Comparison of ENCODE assay signal across 21 mouse cellular contexts in the genomic region with DNA sequence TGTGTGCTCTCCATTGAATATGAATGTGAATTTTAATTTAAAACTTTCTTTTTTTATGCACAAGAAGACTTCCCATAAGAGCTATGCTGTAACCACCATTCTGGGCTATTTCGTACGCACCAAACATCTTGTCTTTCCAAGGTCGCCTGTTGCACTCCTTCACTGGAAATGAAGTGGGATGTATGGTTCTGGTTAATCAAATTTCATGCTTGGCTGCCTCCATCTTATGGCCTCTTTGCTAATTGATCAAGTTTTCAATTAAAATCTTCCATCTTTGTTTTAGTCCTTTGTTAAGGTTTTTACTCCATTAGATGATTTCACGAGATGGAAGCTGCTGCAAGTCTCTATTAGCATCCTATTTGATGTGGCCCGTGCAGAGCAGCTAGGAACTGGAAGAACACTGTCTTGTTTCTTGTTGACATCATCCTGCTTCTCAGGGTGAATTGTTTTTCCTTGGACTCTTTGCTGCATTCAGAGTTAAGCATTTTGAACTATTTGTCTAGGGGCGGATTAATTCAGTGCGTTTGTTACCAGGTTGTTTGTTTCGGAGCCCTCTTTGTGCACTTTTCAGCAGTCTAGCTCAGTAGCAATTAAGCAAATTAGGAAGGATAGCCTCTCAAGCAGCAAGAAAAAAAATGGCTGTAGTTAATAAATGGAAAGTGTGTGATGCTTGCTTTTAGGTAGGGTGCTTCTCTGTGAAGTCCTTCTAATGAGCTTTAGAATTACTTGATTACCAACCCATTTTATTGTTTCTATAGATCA.
A peak's percentile ranks its signal among the peaks of the same experiment; 100 is the strongest.
DNase-seq lines count a peak whose midpoint lies in the region; ATAC-seq lines count a peak whose summit lies in the region.
"Had no signal": no experiment of that assay in that cellular context is flagged by ENCODE, and none has a peak within 500 bp of the region (broad histone marks: within the 10 kb centered on the region; RNA-seq: fewer than 3 reads in every experiment).

No protein-coding gene starts in this region.

- H3K9ac ChIP-seq in hindbrain, embryonic 12.5 days, result no peak overlapping the region
- H3K9ac ChIP-seq in neural tube, embryonic 13.5 days, result no peak overlapping the region
- H3K9ac ChIP-seq in neural tube, embryonic 15.5 days (replicated peaks), result no peak overlapping the region
- no peak overlapping the region for H3K9ac ChIP-seq in forebrain, embryonic 16.5 days (replicated peaks; ENCODE audit: low read depth, low read length)
- H3K9ac ChIP-seq: heart, embryonic 13.5 days; kidney, embryonic 15.5 days; liver, embryonic 13.5 days; lung, embryonic 14.5 days had no signal

- no peak overlapping the region for H3K27ac ChIP-seq in hindbrain, embryonic 12.5 days
- no peak overlapping the region for H3K27ac ChIP-seq in hindbrain, embryonic 10.5 days
- no peak overlapping the region for H3K27ac ChIP-seq in neural tube, embryonic 13.5 days (replicated peaks)
- H3K27ac ChIP-seq in neural tube, embryonic 15.5 days (replicated peaks), result no peak overlapping the region
- no peak overlapping the region for H3K27ac ChIP-seq in forebrain, embryonic 16.5 days (ENCODE audit: low read length)
- H3K27ac ChIP-seq: heart, adult 2 months; heart, embryonic 13.5 days; kidney, embryonic 15.5 days; liver, embryonic 13.5 days had no signal

- no peak overlapping the region for H3K4me2 ChIP-seq in hindbrain, embryonic 12.5 days (replicated peaks)
- H3K4me2 ChIP-seq in neural tube, embryonic 13.5 days, result no peak overlapping the region
- H3K4me2 ChIP-seq in neural tube, embryonic 15.5 days, result no peak overlapping the region
- no peak overlapping the region for H3K4me2 ChIP-seq in forebrain, embryonic 16.5 days (ENCODE audit: low read length)
- H3K4me2 ChIP-seq: heart, embryonic 13.5 days; kidney, embryonic 15.5 days; liver, embryonic 13.5 days; lung, embryonic 14.5 days had no signal

- ATAC-seq in hindbrain, embryonic 12.5 days (ENCODE audit: low FRiP score), result peak; percentile 74
- ATAC-seq in neural tube, embryonic 13.5 days (ENCODE audit: low read depth), result peak; percentile 50; the same call in 1 of the 2 replicates
- no peak; the same call in 1 of the 2 replicates for ATAC-seq in neural tube, embryonic 15.5 days (ENCODE audit: low FRiP score)
- peak; percentile 94 for ATAC-seq in forebrain, embryonic 16.5 days
- ATAC-seq in erythroblast, adult 5-6 weeks (replicated peaks; ENCODE audit: low FRiP score, poor library complexity, severe bottlenecking), result no peak
- ATAC-seq: intestine, postnatal 0 days had no signal

- WGBS in hindbrain, embryonic 12.5 days, result 61% methylated on average over 8 of the region's 8 CpGs
- WGBS in hindbrain, embryonic 10.5 days, result 80% methylated on average over 8 of the region's 8 CpGs
- WGBS in neural tube, embryonic 13.5 days, result 53% methylated on average over 8 of the region's 8 CpGs
- WGBS in neural tube, embryonic 15.5 days, result 50% methylated on average over 8 of the region's 8 CpGs
- 11% methylated on average over 8 of the region's 8 CpGs for WGBS in forebrain, embryonic 16.5 days

- H3K4me3 ChIP-seq in hindbrain, embryonic 12.5 days, result no peak overlapping the region
- no peak overlapping the region for H3K4me3 ChIP-seq in hindbrain, embryonic 10.5 days
- H3K4me3 ChIP-seq in neural tube, embryonic 13.5 days, result no peak overlapping the region
- no peak overlapping the region for H3K4me3 ChIP-seq in neural tube, embryonic 15.5 days (replicated peaks)
- no peak overlapping the region for H3K4me3 ChIP-seq in forebrain, embryonic 16.5 days (replicated peaks; ENCODE audit: low read length)
- H3K4me3 ChIP-seq: heart, adult 2 months; heart, embryonic 13.5 days; kidney, embryonic 15.5 days; liver, embryonic 13.5 days had no signal

- H3K4me1 ChIP-seq in hindbrain, embryonic 12.5 days, result no peaks in the 10 kb centered on the region
- H3K4me1 ChIP-seq in hindbrain, embryonic 10.5 days (replicated peaks), result no peaks in the 10 kb centered on the region
- 0 out of 2 replicates have a peak, but pooled peaks cover 5% of the 10 kb centered on the region for H3K4me1 ChIP-seq in neural tube, embryonic 13.5 days (replicated peaks)
- H3K4me1 ChIP-seq in neural tube, embryonic 15.5 days, result peaks cover 4% of the 10 kb centered on the region; the same call in 1 of the 2 replicates
- H3K4me1 ChIP-seq in forebrain, embryonic 16.5 days (replicated peaks; ENCODE audit: control insufficient read depth, insufficient read depth, low read length), result peaks cover 4% of the 10 kb centered on the region
- H3K4me1 ChIP-seq: kidney, embryonic 15.5 days; liver, embryonic 13.5 days had no signal

- no peaks in the 10 kb centered on the region for H3K36me3 ChIP-seq in hindbrain, embryonic 12.5 days
- no peaks in the 10 kb centered on the region for H3K36me3 ChIP-seq in hindbrain, embryonic 10.5 days
- H3K36me3 ChIP-seq in neural tube, embryonic 13.5 days, result no peaks in the 10 kb centered on the region
- no peaks in the 10 kb centered on the region for H3K36me3 ChIP-seq in neural tube, embryonic 15.5 days
- H3K36me3 ChIP-seq in forebrain, embryonic 16.5 days (ENCODE audit: control insufficient read depth, insufficient read depth), result no peaks in the 10 kb centered on the region
- H3K36me3 ChIP-seq: heart, embryonic 13.5 days; kidney, embryonic 15.5 days; liver, embryonic 13.5 days had no signal

- no peaks in the 10 kb centered on the region for H3K9me3 ChIP-seq in hindbrain, embryonic 12.5 days (replicated peaks)
- H3K9me3 ChIP-seq in hindbrain, embryonic 10.5 days, result no peaks in the 10 kb centered on the region
- 0 out of 2 replicates have a peak, but pooled peaks cover 5% of the 10 kb centered on the region for H3K9me3 ChIP-seq in neural tube, embryonic 13.5 days
- no peaks in the 10 kb centered on the region for H3K9me3 ChIP-seq in neural tube, embryonic 15.5 days (replicated peaks)
- H3K9me3 ChIP-seq in forebrain, embryonic 16.5 days (ENCODE audit: control insufficient read depth, low read length), result no peaks in the 10 kb centered on the region
- H3K9me3 ChIP-seq: heart, embryonic 13.5 days; kidney, embryonic 15.5 days; liver, embryonic 13.5 days had no signal

- DNase-seq in hindbrain, embryonic 10.5 days (ENCODE audit: low spot score), result no peak
- DNase-seq in layer of hippocampus, postnatal 25 days (ENCODE audit: extremely low spot score in 1 of 2, low spot score in 1 of 2), result no peak
- DNase-seq: adrenal gland, adult 2 months; cerebellum, adult 11-12 months; cerebellum, postnatal 10 days; gastrocnemius, postnatal 25 days; heart, adult 2 months; kidney, postnatal 36 days; liver, embryonic 13.5 days; lung, embryonic 14.5 days; right cerebral cortex, adult 18-20 months; right cerebral cortex, postnatal 4 days; thymus, postnatal 14 days had no signal

- H3K27me3 ChIP-seq in hindbrain, embryonic 12.5 days, result no peaks in the 10 kb centered on the region
- no peaks in the 10 kb centered on the region for H3K27me3 ChIP-seq in hindbrain, embryonic 10.5 days (ENCODE audit: insufficient read depth, poor library complexity, severe bottlenecking)
- H3K27me3 ChIP-seq in neural tube, embryonic 13.5 days, result no peaks in the 10 kb centered on the region
- H3K27me3 ChIP-seq in neural tube, embryonic 15.5 days (replicated peaks), result no peaks in the 10 kb centered on the region
- H3K27me3 ChIP-seq in forebrain, embryonic 16.5 days (replicated peaks; ENCODE audit: control insufficient read depth, insufficient read depth, low read length), result 0 out of 2 replicates have a peak, but pooled peaks cover 2% of the 10 kb centered on the region
- H3K27me3 ChIP-seq: heart, embryonic 13.5 days; kidney, embryonic 15.5 days; liver, embryonic 13.5 days had no signal

Comparison
In these comparisons a context has a peak if more than half of its experiments do, and no peak if none do; other contexts are left out.
1. ATAC-seq: peak in hindbrain, embryonic 12.5 days (single experiment), neural tube, embryonic 13.5 days (single experiment) and forebrain, embryonic 16.5 days (single experiment); none in neural tube, embryonic 15.5 days (single experiment) and erythroblast, adult 5-6 weeks (single experiment).